Mouse (Mus musculus): ENCODE results near the gene Htra2. TPM values are rescaled to one million over a fixed set of nuclear protein-coding genes. Genes with fewer than 3 reads are reported as not detected.
A peak's percentile ranks its signal among the peaks of the same experiment; 100 is the strongest.

Htra2 gene
- total RNA-seq, 1 experiment from 2014 or later: 36.1 TPM

GRCm38 (mm10) chr6:83071220-83071619 is 16.1 kb upstream of the Htra2 start:
- no peak for ATAC-seq (ENCODE audit: extremely low read depth, insufficient number of reproducible peaks, low FRiP score, poor library complexity, severe bottlenecking)

- ATAC-seq (ENCODE audit: extremely low read depth, insufficient number of reproducible peaks, low FRiP score, poor library complexity, severe bottlenecking): no peak
Measured at GRCm38 (mm10) chr6:83070311-83071219, 15.5 kb upstream of the Htra2 start.

GRCm38 (mm10) chr6:83070247-83070310 is 15.0 kb upstream of the Htra2 start, which contains the start of gene Tlx2:
Tlx2 (minus strand) TSS chr6:83070293.
- ATAC-seq (ENCODE audit: extremely low read depth, insufficient number of reproducible peaks, low FRiP score, poor library complexity, severe bottlenecking): no peak

GRCm38 (mm10) chr6:83069488-83070246 is 14.6 kb upstream of the Htra2 start:
- no peak for ATAC-seq (ENCODE audit: extremely low read depth, insufficient number of reproducible peaks, low FRiP score, poor library complexity, severe bottlenecking)

GRCm38 (mm10) chr6:83068706-83069487 is 13.8 kb upstream of the Htra2 start:
- ATAC-seq (ENCODE audit: extremely low read depth, insufficient number of reproducible peaks, low FRiP score, poor library complexity, severe bottlenecking): no peak

- ATAC-seq (ENCODE audit: extremely low read depth, insufficient number of reproducible peaks, low FRiP score, poor library complexity, severe bottlenecking): no peak
Measured at GRCm38 (mm10) chr6:83068221-83068620, 13.1 kb upstream of the Htra2 start.

GRCm38 (mm10) chr6:83066441-83066840 is 11.4 kb upstream of the Htra2 start:
- ATAC-seq (ENCODE audit: extremely low read depth, insufficient number of reproducible peaks, low FRiP score, poor library complexity, severe bottlenecking): no peak

- no peak for ATAC-seq (ENCODE audit: extremely low read depth, insufficient number of reproducible peaks, low FRiP score, poor library complexity, severe bottlenecking)
Measured at GRCm38 (mm10) chr6:83065995-83066394, 10.9 kb upstream of the Htra2 start.

GRCm38 (mm10) chr6:83058725-83059124 is 3.7 kb upstream of the Htra2 start:
- no peak for ATAC-seq (ENCODE audit: extremely low read depth, insufficient number of reproducible peaks, low FRiP score, poor library complexity, severe bottlenecking)

- no peak for ATAC-seq (ENCODE audit: extremely low read depth, insufficient number of reproducible peaks, low FRiP score, poor library complexity, severe bottlenecking)
Measured at GRCm38 (mm10) chr6:83057790-83058189, 2.7 kb upstream of the Htra2 start, which contains the start of gene Dqx1. Dqx1 (plus strand) TSS chr6:83057844.

- peak; percentile 93 for ATAC-seq (ENCODE audit: extremely low read depth, insufficient number of reproducible peaks, low FRiP score, poor library complexity, severe bottlenecking)
Measured at GRCm38 (mm10) chr6:83054074-83054851, 810 bp downstream of the Htra2 start, which contains the start of gene Aup1. Aup1 (plus strand) TSS chr6:83054521.

- peak; percentile 4; the same call in 1 of the 2 replicates for ATAC-seq (ENCODE audit: extremely low read depth, insufficient number of reproducible peaks, low FRiP score, poor library complexity, severe bottlenecking)
Measured at GRCm38 (mm10) chr6:83053136-83053960, 1.7 kb downstream of the Htra2 start.

- no peak for ATAC-seq (ENCODE audit: extremely low read depth, insufficient number of reproducible peaks, low FRiP score, poor library complexity, severe bottlenecking)
Measured at GRCm38 (mm10) chr6:83049367-83049766, 5.7 kb downstream of the Htra2 start.

- peak; percentile 71; the same call in 1 of the 2 replicates for ATAC-seq (ENCODE audit: extremely low read depth, insufficient number of reproducible peaks, low FRiP score, poor library complexity, severe bottlenecking)
Measured at GRCm38 (mm10) chr6:83044742-83045141, 10.3 kb downstream of the Htra2 start.

GRCm38 (mm10) chr6:83043993-83044392 is 11.1 kb downstream of the Htra2 start:
- no peak for ATAC-seq (ENCODE audit: extremely low read depth, insufficient number of reproducible peaks, low FRiP score, poor library complexity, severe bottlenecking)

- ATAC-seq (ENCODE audit: extremely low read depth, insufficient number of reproducible peaks, low FRiP score, poor library complexity, severe bottlenecking): no peak
Measured at GRCm38 (mm10) chr6:83043561-83043960, 11.5 kb downstream of the Htra2 start.

GRCm38 (mm10) chr6:83040601-83041000 is 14.5 kb downstream of the Htra2 start:
- no peak for ATAC-seq (ENCODE audit: extremely low read depth, insufficient number of reproducible peaks, low FRiP score, poor library complexity, severe bottlenecking)

GRCm38 (mm10) chr6:83038496-83039012 is 16.5 kb downstream of the Htra2 start:
- ATAC-seq (ENCODE audit: extremely low read depth, insufficient number of reproducible peaks, low FRiP score, poor library complexity, severe bottlenecking): peak; percentile 78

Data from neutrophil, adult 5-6 weeks (primary cell).